Mouse (Mus musculus) erythroblast, embryonic 14.5 days (primary cell): ENCODE measurements at regions not wholly inside any gene's neighbourhood (a gene's known extent, or its start where the extent isn't known, plus 50 kb on each side); places are given as distances from the start of the nearest gene placed in this dataset.

Experiments
- GATA1 ChIP-seq: IDR thresholded peaks from 2 replicates; pipeline ENCODE4 v1.6.1; 2012; ENCODE audit warnings: low read length, inconsistent platforms, mixed read lengths
- TAL1 ChIP-seq: IDR thresholded peaks from 3 replicates; pipeline ENCODE4 v1.6.1; 2012; ENCODE audit warnings: low read length, inconsistent platforms, mixed read lengths

DNA sequence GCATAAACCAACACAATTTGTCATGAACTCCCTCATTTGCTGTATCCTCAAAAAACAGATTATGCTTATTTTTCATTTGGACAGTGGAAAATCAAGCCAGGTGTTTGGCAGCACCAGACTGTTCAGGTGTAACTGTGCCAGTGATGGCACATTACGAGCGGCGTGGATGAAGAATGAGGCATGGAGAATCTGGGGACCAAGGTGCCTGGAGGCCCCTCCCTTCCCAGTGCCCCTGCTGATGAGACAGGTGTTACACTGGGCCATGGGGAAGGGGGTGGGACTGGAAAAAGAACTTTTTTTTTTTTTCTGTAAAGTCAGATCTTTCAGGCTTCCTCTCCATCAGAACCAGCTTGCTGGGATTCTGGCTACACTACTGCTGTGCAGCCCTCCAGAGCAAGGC lies 451.5 kb upstream of the Pkn2 start:
- TF ChIP-seq TAL1 (no peak), GATA1 (no peak)
